1 mouse cellular context compared by ENCODE assay signal in genomic region chr4:133804401-133805263, GRCm38 (mm10).
A peak's percentile ranks its signal among the peaks of the same experiment; 100 is the strongest.
TF ChIP-seq lines count a peak whose summit lies in the region.

No protein-coding gene starts in this region.

TF ChIP-seq in CH12.LX, 34 proteins besides CTCF, POLR2A, EP300 and RAD21 (continued from another document):
- peak; percentile 50 for TF ChIP-seq BHLHE40 (IDR thresholded peaks at IDR 0.05; ENCODE audit: low read depth, low read length)
- TF ChIP-seq TBP (conservative IDR thresholded peaks at IDR 0.05; ENCODE audit: low read depth, low read length): peak; percentile 57; the same call in 1 of the 2 replicates
- peak; percentile 3; the same call in 1 of the 2 replicates for TF ChIP-seq ETS1 (conservative IDR thresholded peaks at IDR 0.05; ENCODE audit: low read depth, low read length)
- TF ChIP-seq MAX (IDR thresholded peaks at IDR 0.05; ENCODE audit: low read length): peak; percentile 56
- peak; percentile 87 for TF ChIP-seq IRF4 (IDR thresholded peaks at IDR 0.05; ENCODE audit: low read depth, low read length)
- TF ChIP-seq MAZ (IDR thresholded peaks at IDR 0.05; ENCODE audit: low read depth, low read length): peak; percentile 59; the same call in 1 of the 2 replicates
- no peak; the same call in none of the 2 replicates for TF ChIP-seq RCOR1 (conservative IDR thresholded peaks at IDR 0.05; ENCODE audit: low read depth, low read length)
- 0 out of 2 replicates have a peak, but pooled peaks have one; percentile 35 for TF ChIP-seq E2F4 (IDR thresholded peaks at IDR 0.05; ENCODE audit: insufficient replicate concordance, low read depth, low read length)
- TF ChIP-seq TCF12 (IDR thresholded peaks at IDR 0.05; ENCODE audit: low read depth, low read length): peak; percentile 53; the same call in 1 of the 2 replicates
- peak; percentile 84 for TF ChIP-seq MYC (IDR thresholded peaks at IDR 0.05; ENCODE audit: low read depth, low read length)
- TF ChIP-seq ZNF384 (IDR thresholded peaks at IDR 0.05; ENCODE audit: low read depth, low read length): peak; percentile 77
- TF ChIP-seq GABPA (IDR thresholded peaks at IDR 0.05; ENCODE audit: insufficient replicate concordance, low read depth, low read length): no peak
- no peak for TF ChIP-seq JUN (IDR thresholded peaks at IDR 0.05; ENCODE audit: insufficient read depth, low read depth, low read length)
- no peak for TF ChIP-seq PAX5 (IDR thresholded peaks at IDR 0.05; ENCODE audit: low read length)
- TF ChIP-seq HCFC1 (IDR thresholded peaks at IDR 0.05; ENCODE audit: low read depth, low read length): peak; percentile 48
- TF ChIP-seq NELFE (IDR thresholded peaks at IDR 0.05; ENCODE audit: low read depth, low read length): no peak
- 0 out of 2 replicates have a peak, but pooled peaks have one; percentile 62 for TF ChIP-seq CHD1 (IDR thresholded peaks at IDR 0.05; ENCODE audit: low read depth, low read length)
- peak; percentile 87 for TF ChIP-seq ZKSCAN1 (IDR thresholded peaks at IDR 0.05; ENCODE audit: borderline replicate concordance, low read depth, low read length)
